9 mouse cellular contexts compared by ENCODE assay signal in the genomic region with DNA sequence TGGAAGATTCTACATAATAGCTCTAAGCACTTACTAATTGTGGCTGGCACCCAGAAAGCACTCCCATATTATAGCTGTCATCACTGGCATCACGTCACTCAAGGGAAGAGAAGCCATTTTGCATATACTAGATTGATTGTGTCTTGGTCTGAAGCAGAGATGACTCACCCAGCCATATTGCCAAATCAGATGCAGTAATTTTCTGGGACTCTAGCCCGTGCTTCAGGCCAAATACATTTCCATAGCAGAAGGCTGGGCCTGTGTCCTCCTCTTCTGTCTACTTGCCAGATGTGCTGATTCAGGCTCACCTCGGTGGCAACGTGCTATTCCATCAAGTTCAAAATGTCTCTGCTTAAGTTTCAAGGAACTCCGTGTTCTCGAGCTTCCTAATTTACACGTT. TPM values are rescaled to one million over a fixed set of nuclear protein-coding genes. Genes with fewer than 3 reads are reported as not detected.
DNase-seq lines count a peak whose midpoint lies in the region; ATAC-seq and TF ChIP-seq lines count a peak whose summit lies in the region.
"Had no signal": no experiment of that assay in that cellular context is flagged by ENCODE, and none has a peak within 500 bp of the region (broad histone marks: within the 10 kb centered on the region; RNA-seq: fewer than 3 reads in every experiment).

No protein-coding gene starts in this region.

- no peak for TF ChIP-seq CTCF in liver, postnatal 0 days (IDR thresholded peaks at IDR 0.05; ENCODE audit: low read depth)

- 88% methylated on average over 7 of the region's 7 CpGs for WGBS in forebrain, embryonic 14.5 days
- 91% methylated on average over 7 of the region's 7 CpGs for WGBS in forebrain, embryonic 11.5 days
- 84% methylated on average over 7 of the region's 7 CpGs for WGBS in liver, postnatal 0 days (ENCODE audit: insufficient replicate concordance)
- WGBS in liver, embryonic 11.5 days = 90% methylated on average over 7 of the region's 7 CpGs
- WGBS in limb, embryonic 10.5 days = 95% methylated on average over 7 of the region's 7 CpGs

- no peak for ATAC-seq in forebrain, embryonic 14.5 days
- no peak for ATAC-seq in forebrain, embryonic 11.5 days (replicated peaks; ENCODE audit: low FRiP score)
- ATAC-seq in liver, postnatal 0 days = peak; percentile 72
- no peak for ATAC-seq in liver, embryonic 11.5 days (replicated peaks; ENCODE audit: low FRiP score)

- TF ChIP-seq EP300 in liver, postnatal 0 days (IDR thresholded peaks at IDR 0.05; ENCODE audit: low read depth) = no peak

- H3K4me3 ChIP-seq in forebrain, embryonic 14.5 days (ENCODE audit: low read depth, low read length) = no peak overlapping the region
- no peak overlapping the region for H3K4me3 ChIP-seq in forebrain, embryonic 11.5 days (ENCODE audit: low read depth, low read length)
- no peak overlapping the region for H3K4me3 ChIP-seq in liver, postnatal 0 days (ENCODE audit: low read depth, low read length)
- H3K4me3 ChIP-seq in liver, embryonic 11.5 days (ENCODE audit: low read depth, low read length) = no peak overlapping the region
- H3K4me3 ChIP-seq in myocyte = no peak overlapping the region
- no peak overlapping the region for H3K4me3 ChIP-seq in limb, embryonic 10.5 days

- H3K4me2 ChIP-seq in forebrain, embryonic 14.5 days (ENCODE audit: low read length) = no peak overlapping the region
- no peak overlapping the region for H3K4me2 ChIP-seq in forebrain, embryonic 11.5 days (ENCODE audit: low read depth, low read length, severe bottlenecking)
- no peak overlapping the region for H3K4me2 ChIP-seq in liver, postnatal 0 days (ENCODE audit: low read depth, low read length)
- no peak overlapping the region for H3K4me2 ChIP-seq in liver, embryonic 11.5 days
- no peak overlapping the region for H3K4me2 ChIP-seq in myocyte (ENCODE audit: low read depth)

- H3K4me1 ChIP-seq in forebrain, embryonic 14.5 days (ENCODE audit: control insufficient read depth, insufficient read depth, low read length) = no peaks in the 10 kb centered on the region
- no peaks in the 10 kb centered on the region for H3K4me1 ChIP-seq in forebrain, embryonic 11.5 days (replicated peaks; ENCODE audit: control insufficient read depth, insufficient read depth, low read length)
- peaks cover 4% of the 10 kb centered on the region; the same call in 1 of the 2 replicates for H3K4me1 ChIP-seq in liver, postnatal 0 days (ENCODE audit: insufficient read depth)
- no peaks in the 10 kb centered on the region for H3K4me1 ChIP-seq in liver, embryonic 11.5 days (replicated peaks; ENCODE audit: control insufficient read depth, insufficient read depth, low read length)
- H3K4me1 ChIP-seq in limb, embryonic 10.5 days = no peaks in the 10 kb centered on the region

- H3K27me3 ChIP-seq in forebrain, embryonic 14.5 days (replicated peaks; ENCODE audit: control insufficient read depth, insufficient read depth, low read length) = no peaks in the 10 kb centered on the region
- H3K27me3 ChIP-seq in forebrain, embryonic 11.5 days (ENCODE audit: control insufficient read depth, insufficient read depth, low read length) = no peaks in the 10 kb centered on the region
- H3K27me3 ChIP-seq in liver, postnatal 0 days (ENCODE audit: insufficient read depth, low read length) = no peaks in the 10 kb centered on the region
- no peaks in the 10 kb centered on the region for H3K27me3 ChIP-seq in liver, embryonic 11.5 days (replicated peaks; ENCODE audit: control insufficient read depth, insufficient read depth, low read length)
- H3K27me3 ChIP-seq in myocyte (ENCODE audit: control insufficient read depth, insufficient read depth, insufficient read length) = no peaks in the 10 kb centered on the region
- no peaks in the 10 kb centered on the region for H3K27me3 ChIP-seq in limb, embryonic 10.5 days (ENCODE audit: low read depth, poor library complexity, severe bottlenecking)

- H3K9me3 ChIP-seq in forebrain, embryonic 14.5 days (replicated peaks; ENCODE audit: control insufficient read depth, low read length) = no peaks in the 10 kb centered on the region
- H3K9me3 ChIP-seq in forebrain, embryonic 11.5 days (ENCODE audit: control insufficient read depth, low read length) = no peaks in the 10 kb centered on the region
- no peaks in the 10 kb centered on the region for H3K9me3 ChIP-seq in liver, postnatal 0 days (ENCODE audit: low read length)
- H3K9me3 ChIP-seq in liver, embryonic 11.5 days (ENCODE audit: control insufficient read depth, low read length) = no peaks in the 10 kb centered on the region
- no peaks in the 10 kb centered on the region for H3K9me3 ChIP-seq in limb, embryonic 10.5 days (replicated peaks)

- no peak overlapping the region for H3K27ac ChIP-seq in forebrain, embryonic 14.5 days (ENCODE audit: low read depth, low read length)
- H3K27ac ChIP-seq in forebrain, embryonic 11.5 days (ENCODE audit: low read depth, low read length) = no peak overlapping the region
- H3K27ac ChIP-seq in liver, postnatal 0 days (ENCODE audit: low read depth) = no peak overlapping the region
- no peak overlapping the region for H3K27ac ChIP-seq in liver, embryonic 11.5 days (ENCODE audit: low read depth, low read length)
- no peak overlapping the region for H3K27ac ChIP-seq in limb, embryonic 10.5 days
- H3K27ac ChIP-seq: macrophage had no signal

- no peak overlapping the region for H3ac ChIP-seq in myocyte (ENCODE audit: control insufficient read depth, insufficient read length)

- no peak for TF ChIP-seq POLR2A in myocyte (IDR thresholded peaks at IDR 0.05; ENCODE audit: insufficient read length, low read depth)

- no peak overlapping the region for H3K9ac ChIP-seq in forebrain, embryonic 14.5 days (ENCODE audit: low read length)
- H3K9ac ChIP-seq in forebrain, embryonic 11.5 days (ENCODE audit: low read length) = no peak overlapping the region
- H3K9ac ChIP-seq in liver, postnatal 0 days (replicated peaks) = no peak overlapping the region
- H3K9ac ChIP-seq in liver, embryonic 11.5 days (ENCODE audit: low read depth, low read length) = no peak overlapping the region

- H3K36me3 ChIP-seq in forebrain, embryonic 14.5 days (ENCODE audit: control insufficient read depth, insufficient read depth, low read length) = peaks cover 16% of the 10 kb centered on the region; the same call in 1 of the 2 replicates
- H3K36me3 ChIP-seq in forebrain, embryonic 11.5 days (ENCODE audit: control insufficient read depth, insufficient read depth, low read length) = no peaks in the 10 kb centered on the region; the same call in 1 of the 2 replicates
- H3K36me3 ChIP-seq in liver, postnatal 0 days (replicated peaks; ENCODE audit: insufficient read depth, low read length) = peaks cover 39% of the 10 kb centered on the region
- H3K36me3 ChIP-seq in liver, embryonic 11.5 days (ENCODE audit: control insufficient read depth, insufficient read depth, low read length) = peaks cover 9% of the 10 kb centered on the region; the same call in 1 of the 2 replicates
- peaks cover 50% of the 10 kb centered on the region for H3K36me3 ChIP-seq in myocyte (ENCODE audit: control insufficient read depth, insufficient read depth)
- peaks cover 37% of the 10 kb centered on the region for H3K36me3 ChIP-seq in limb, embryonic 10.5 days

- peak; percentile 4 for DNase-seq in forebrain, embryonic 14.5 days (ENCODE audit: low spot score)
- DNase-seq in forebrain, embryonic 11.5 days (ENCODE audit: low spot score) = no peak
- DNase-seq in liver, postnatal 0 days = peak; percentile 26
- DNase-seq in liver, embryonic 11.5 days (ENCODE audit: low spot score) = no peak
- peak; percentile 97 for DNase-seq in gonadal fat pad, adult 2 months (ENCODE audit: low read depth)
- no peak for DNase-seq in limb, embryonic 10.5 days (ENCODE audit: low spot score)
- no peak for DNase-seq in thymus, adult 18-20 months

- H3K79me2 ChIP-seq in myocyte (ENCODE audit: control insufficient read depth, insufficient read depth) = no peaks in the 10 kb centered on the region

RNA-seq across cellular contexts. Expression of a gene that starts 12.7 kb away (rescaled TPM):
- polyA plus RNA-seq in forebrain, embryonic 14.5 days (2014; fragmentation: Nextera tagmentation; extraction: Ambion mirVana) = 6.7 and 7.2 TPM in 2 replicates
- polyA plus RNA-seq in forebrain, embryonic 11.5 days (2014; fragmentation: Nextera tagmentation; extraction: Ambion mirVana) = 13.2 and 14.4 TPM in 2 replicates
- polyA plus RNA-seq in liver, postnatal 0 days (2015; fragmentation: Nextera tagmentation; extraction: Ambion mirVana) = 31.1 and 31.4 TPM in 2 replicates
- 26.6 and 31.0 TPM in 2 replicates for polyA plus RNA-seq in liver, embryonic 11.5 days (2014; fragmentation: Nextera tagmentation; extraction: Ambion mirVana)
- 15.6 and 17.7 TPM in 2 replicates for polyA plus RNA-seq in gonadal fat pad, adult 2 months (2012; rRNA removed)
- 6.2 TPM for polyA plus RNA-seq in myocyte (2012; fragmentation: generic; extraction: Trizol)
- 8.3 and 10.4 TPM in 2 replicates for polyA plus RNA-seq in limb, embryonic 10.5 days (2016; fragmentation: Nextera tagmentation; extraction: Ambion mirVana)

RNA-seq across cellular contexts. Expression of a gene that starts 13.8 kb away (rescaled TPM):
- polyA plus RNA-seq in forebrain, embryonic 14.5 days (2014; fragmentation: Nextera tagmentation; extraction: Ambion mirVana) = 20.8 and 23.9 TPM in 2 replicates
- polyA plus RNA-seq in forebrain, embryonic 11.5 days (2014; fragmentation: Nextera tagmentation; extraction: Ambion mirVana) = 18.4 and 18.5 TPM in 2 replicates
- 2.6 and 2.7 TPM in 2 replicates for polyA plus RNA-seq in liver, postnatal 0 days (2015; fragmentation: Nextera tagmentation; extraction: Ambion mirVana)
- polyA plus RNA-seq in liver, embryonic 11.5 days (2014; fragmentation: Nextera tagmentation; extraction: Ambion mirVana) = 7.1 and 9.4 TPM in 2 replicates
- polyA plus RNA-seq in gonadal fat pad, adult 2 months (2012; rRNA removed) = 3.2 and 4.3 TPM in 2 replicates
- polyA plus RNA-seq in myocyte (2012; fragmentation: generic; extraction: Trizol) = 4.1 TPM
- 4.6 and 6.4 TPM in 2 replicates for polyA plus RNA-seq in limb, embryonic 10.5 days (2016; fragmentation: Nextera tagmentation; extraction: Ambion mirVana)

RNA-seq across cellular contexts. Expression of a gene that starts 42.4 kb away (rescaled TPM):
- 43.1 and 45.6 TPM in 2 replicates for polyA plus RNA-seq in forebrain, embryonic 14.5 days (2014; fragmentation: Nextera tagmentation; extraction: Ambion mirVana)
- 34.7 and 40.5 TPM in 2 replicates for polyA plus RNA-seq in forebrain, embryonic 11.5 days (2014; fragmentation: Nextera tagmentation; extraction: Ambion mirVana)
- 7.2 and 7.6 TPM in 2 replicates for polyA plus RNA-seq in liver, postnatal 0 days (2015; fragmentation: Nextera tagmentation; extraction: Ambion mirVana)
- 20.9 and 22.0 TPM in 2 replicates for polyA plus RNA-seq in liver, embryonic 11.5 days (2014; fragmentation: Nextera tagmentation; extraction: Ambion mirVana)
- 9.1 and 9.6 TPM in 2 replicates for polyA plus RNA-seq in gonadal fat pad, adult 2 months (2012; rRNA removed)
- 10.7 TPM for polyA plus RNA-seq in myocyte (2012; fragmentation: generic; extraction: Trizol)
- polyA plus RNA-seq in limb, embryonic 10.5 days (2016; fragmentation: Nextera tagmentation; extraction: Ambion mirVana) = 46.5 and 47.7 TPM in 2 replicates

RNA-seq across cellular contexts. Expression of a gene that starts 45.7 kb away (rescaled TPM):
- 27.5 and 28.5 TPM in 2 replicates for polyA plus RNA-seq in forebrain, embryonic 14.5 days (2014; fragmentation: Nextera tagmentation; extraction: Ambion mirVana)
- 24.4 and 26.9 TPM in 2 replicates for polyA plus RNA-seq in forebrain, embryonic 11.5 days (2014; fragmentation: Nextera tagmentation; extraction: Ambion mirVana)
- polyA plus RNA-seq in liver, postnatal 0 days (2015; fragmentation: Nextera tagmentation; extraction: Ambion mirVana) = 9.6 and 9.7 TPM in 2 replicates
- 19.7 and 22.3 TPM in 2 replicates for polyA plus RNA-seq in liver, embryonic 11.5 days (2014; fragmentation: Nextera tagmentation; extraction: Ambion mirVana)
- polyA plus RNA-seq in gonadal fat pad, adult 2 months (2012; rRNA removed) = 8.0 and 8.7 TPM in 2 replicates
- polyA plus RNA-seq in myocyte (2012; fragmentation: generic; extraction: Trizol) = 11.4 TPM
- 23.9 and 27.5 TPM in 2 replicates for polyA plus RNA-seq in limb, embryonic 10.5 days (2016; fragmentation: Nextera tagmentation; extraction: Ambion mirVana)

Comparison
In these comparisons a context has a peak if more than half of its experiments do, and no peak if none do; other contexts are left out.
1. DNase-seq: peak in forebrain, embryonic 14.5 days (single experiment), liver, postnatal 0 days (single experiment) and gonadal fat pad, adult 2 months (single experiment); none in forebrain, embryonic 11.5 days (single experiment), liver, embryonic 11.5 days (single experiment), limb, embryonic 10.5 days (single experiment) and thymus, adult 18-20 months (0 of 2).